Mouse (Mus musculus) forebrain, embryonic 15.5 days (tissue): ENCODE results near the gene Sapcd1. TPM values are rescaled to one million over a fixed set of nuclear protein-coding genes. Genes with fewer than 3 reads are reported as not detected.
"Not testable (repeated sequence)": the region's sequence is repeated elsewhere in the genome, so short reads cannot be mapped to it uniquely, and the experiment has no call there.

ENCODE experiments used
- ATAC-seq: fragments of 200-750 bp; cut with Nextera tagmentation; replicated peaks from 2 replicates; pipeline ENCODE4 v1.8.0; 2017; ENCODE audit warnings: mild to moderate bottlenecking, moderate TSS enrichment, moderate library complexity
- H3K27ac ChIP-seq: fragments of 300-500 bp; sonication (generic); replicated peaks from 2 replicates; pipeline ENCODE4 v1.5.1; 2015; ENCODE audit warnings: mild to moderate bottlenecking, inconsistent platforms
- H3K27me3 ChIP-seq: fragments of 300-500 bp; sonication (generic); 2 replicates; pipeline ENCODE4 v1.6.1; 2015; ENCODE audit warnings: inconsistent platforms
- H3K36me3 ChIP-seq: fragments of 300-500 bp; sonication (generic); 2 replicates; pipeline ENCODE4 v1.6.1; 2015; ENCODE audit warnings: mild to moderate bottlenecking, inconsistent platforms
- H3K4me1 ChIP-seq: fragments of 300-500 bp; sonication (generic); 2 replicates; pipeline ENCODE4 v1.6.1; 2015; ENCODE audit warnings: inconsistent platforms
- H3K4me2 ChIP-seq: fragments of 300-500 bp; sonication (generic); replicated peaks from 2 replicates; pipeline ENCODE4 v1.6.1; 2015; ENCODE audit warnings: mild to moderate bottlenecking, inconsistent platforms
- H3K4me3 ChIP-seq: fragments of 300-500 bp; sonication (generic); 2 replicates; pipeline ENCODE4 v1.5.1; 2015; ENCODE audit warnings: mild to moderate bottlenecking, inconsistent platforms
- H3K9ac ChIP-seq: fragments of 300-500 bp; sonication (generic); replicated peaks from 2 replicates; pipeline ENCODE4 v1.6.1; 2015; ENCODE audit warnings: mild to moderate bottlenecking, inconsistent platforms
- H3K9me3 ChIP-seq: fragments of 300-500 bp; sonication (generic); 2 replicates; pipeline ENCODE4 v1.6.1; 2016; ENCODE audit warnings: inconsistent platforms
- WGBS: fragments of 180-500 bp; shearing (Covaris S2); methylation state at CpG from one replicate; pipeline ENCODE4 v1.1.7; 2015; ENCODE audit warnings: mixed read lengths; 5-methylcytosine and 5-hydroxymethylcytosine counted together
- polyA plus RNA-seq: library from polyadenylated mRNA; unstranded; fragments of >200 nt; fragmentation: Nextera tagmentation; extraction: Ambion mirVana; gene quantifications from 2 replicates; pipeline ENCODE4 v1.2.1, GENCODE M21; 2015

Gene Sapcd1
- polyA plus RNA-seq, 1 experiment from 2014 or later = 5.8 TPM

DNA sequence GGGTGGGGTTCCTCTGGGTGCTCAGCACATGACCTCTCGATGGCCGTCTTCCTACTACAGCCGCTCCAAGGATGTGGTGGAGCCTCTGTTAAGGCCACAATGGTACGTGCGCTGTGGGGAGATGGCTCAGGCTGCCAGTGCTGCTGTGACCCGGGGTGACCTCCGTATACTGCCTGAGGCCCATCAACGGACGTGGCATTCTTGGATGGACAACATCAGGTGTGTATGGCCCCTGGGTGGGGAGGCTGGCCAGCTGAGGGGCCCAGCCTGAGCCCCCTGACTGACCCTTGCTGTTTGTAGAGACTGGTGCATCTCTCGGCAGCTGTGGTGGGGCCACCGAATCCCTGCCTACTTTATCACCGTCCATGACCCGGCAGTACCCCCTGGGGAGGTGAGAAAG is 15.4 kb downstream of the Sapcd1 start:
- no peak for ATAC-seq
- H3K4me3 ChIP-seq = no peak overlapping the region
- H3K36me3 ChIP-seq = peaks cover 87% of the 10 kb centered on the region
- no peaks in the 10 kb centered on the region for H3K9me3 ChIP-seq
- H3K4me2 ChIP-seq = no peak overlapping the region
- no peaks in the 10 kb centered on the region for H3K27me3 ChIP-seq
- 91% methylated on average over 13 of the region's 13 CpGs for WGBS
- no peak overlapping the region for H3K27ac ChIP-seq
- no peak overlapping the region for H3K9ac ChIP-seq
- H3K4me1 ChIP-seq = peaks cover 6% of the 10 kb centered on the region; the same call in 1 of the 2 replicates

GRCm38 (mm10) chr17:35011440-35011839 is 16.4 kb downstream of the Sapcd1 start:
- Histone ChIP-seq H3K27me3 (no peaks in the 10 kb centered on the region), H3K27ac (no peak overlapping the region), H3K36me3 (peaks cover 94% of the 10 kb centered on the region), H3K4me2 (no peak overlapping the region), H3K4me1 (peaks cover 4% of the 10 kb centered on the region; the same call in 1 of the 2 replicates), H3K4me3 (no peak overlapping the region), H3K9ac (no peak overlapping the region), H3K9me3 (no peaks in the 10 kb centered on the region)
- WGBS = 91% methylated on average over 8 of the region's 8 CpGs
- ATAC-seq = no peak

GRCm38 (mm10) chr17:35009586-35009985 is 18.2 kb downstream of the Sapcd1 start:
- Histone ChIP-seq H3K4me2 (no peak overlapping the region), H3K4me3 (no peak overlapping the region), H3K27me3 (no peaks in the 10 kb centered on the region), H3K27ac (no peak overlapping the region), H3K9ac (no peak overlapping the region), H3K36me3 (peaks cover 92% of the 10 kb centered on the region), H3K9me3 (no peaks in the 10 kb centered on the region), H3K4me1 (no peaks in the 10 kb centered on the region)
- 85% methylated on average over 7 of the region's 7 CpGs for WGBS
- ATAC-seq = no peak

- no peaks in the 10 kb centered on the region for H3K9me3 ChIP-seq
- ATAC-seq = no peak
- peaks cover 11% of the 10 kb centered on the region for H3K4me1 ChIP-seq
- H3K4me2 ChIP-seq = no peak overlapping the region
- no peak overlapping the region for H3K4me3 ChIP-seq
- no peak overlapping the region for H3K27ac ChIP-seq
- no peaks in the 10 kb centered on the region for H3K27me3 ChIP-seq
- no peak overlapping the region for H3K9ac ChIP-seq
- 95% methylated on average over 7 of the region's 7 CpGs for WGBS
- H3K36me3 ChIP-seq = peaks cover 79% of the 10 kb centered on the region
These were observed 20.3 kb downstream of the Sapcd1 start for GRCm38 (mm10) chr17:35007387-35007991.

DNA sequence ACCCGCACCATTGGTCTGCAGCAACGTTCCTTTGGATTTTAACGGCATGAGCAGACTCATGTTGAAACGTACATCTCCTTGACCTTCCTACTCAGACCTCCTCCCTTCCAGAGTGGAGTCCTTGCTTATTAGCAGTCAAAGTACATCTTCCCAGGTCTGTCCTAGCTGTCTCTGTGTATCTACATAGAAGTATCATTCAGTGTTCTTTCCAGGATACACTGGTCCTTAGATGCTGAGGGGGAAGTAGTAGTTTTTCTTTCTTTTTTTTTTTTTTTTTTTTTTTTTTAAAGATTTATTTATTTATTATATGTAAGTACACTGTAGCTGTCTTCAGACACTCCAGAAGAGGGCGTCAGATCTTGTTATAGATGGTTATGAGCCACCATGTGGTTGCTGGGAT is 21.9 kb downstream of the Sapcd1 start:
- H3K4me2 ChIP-seq, H3K9ac ChIP-seq, ATAC-seq, H3K9me3 ChIP-seq, H3K4me3 ChIP-seq, H3K27me3 ChIP-seq, H3K27ac ChIP-seq: not testable (repeated sequence)
- WGBS = 92% methylated on average over 5 of the region's 5 CpGs
- H3K36me3 ChIP-seq = peaks cover 64% of the 10 kb centered on the region
- H3K4me1 ChIP-seq = peaks cover 21% of the 10 kb centered on the region

DNA sequence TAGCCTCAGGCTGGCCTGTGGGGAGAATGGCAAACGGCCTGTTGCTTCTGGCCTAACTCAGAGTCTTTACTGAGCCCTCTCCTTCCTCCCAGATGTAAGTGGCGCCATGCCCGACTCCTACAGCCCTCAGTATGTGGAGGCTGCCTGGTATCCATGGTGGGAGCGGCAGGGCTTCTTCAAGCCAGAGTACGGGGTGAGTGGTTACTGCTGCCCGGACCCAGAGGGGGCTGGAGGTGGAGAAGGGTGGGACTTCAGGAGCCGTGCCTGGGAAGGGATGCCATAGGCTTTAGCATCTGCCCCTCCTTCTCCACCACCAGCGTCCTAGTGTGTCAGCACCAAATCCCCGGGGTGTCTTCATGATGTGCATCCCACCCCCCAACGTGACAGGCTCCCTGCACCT is 22.7 kb downstream of the Sapcd1 start:
- peaks cover 56% of the 10 kb centered on the region for H3K36me3 ChIP-seq
- no peaks in the 10 kb centered on the region for H3K27me3 ChIP-seq
- peaks cover 22% of the 10 kb centered on the region for H3K4me1 ChIP-seq
- no peak overlapping the region for H3K27ac ChIP-seq
- no peak overlapping the region for H3K9ac ChIP-seq
- no peaks in the 10 kb centered on the region for H3K9me3 ChIP-seq
- WGBS = 93% methylated on average over 10 of the region's 10 CpGs
- no peak overlapping the region for H3K4me2 ChIP-seq
- ATAC-seq = no peak
- H3K4me3 ChIP-seq = no peak overlapping the region

- WGBS = 94% methylated on average over 17 of the region's 17 CpGs
- Histone ChIP-seq H3K4me3 (no peak overlapping the region), H3K4me2 (no peak overlapping the region), H3K36me3 (peaks cover 50% of the 10 kb centered on the region), H3K27ac (no peak overlapping the region), H3K9ac (no peak overlapping the region), H3K4me1 (peaks cover 30% of the 10 kb centered on the region), H3K9me3 (no peaks in the 10 kb centered on the region), H3K27me3 (no peaks in the 10 kb centered on the region)
- no peak for ATAC-seq
These were observed 23.6 kb downstream of the Sapcd1 start for GRCm38 (mm10) chr17:35004075-35004717.

- peak overlapping the region; percentile 97 for H3K4me2 ChIP-seq
- ATAC-seq = no peak
- H3K4me1 ChIP-seq = peaks cover 38% of the 10 kb centered on the region
- peak overlapping the region; percentile 2; the same call in 1 of the 2 replicates for H3K9ac ChIP-seq
- H3K4me3 ChIP-seq = no peak overlapping the region
- WGBS = 76% methylated on average over 9 of the region's 9 CpGs
- H3K27ac ChIP-seq = no peak overlapping the region
- H3K9me3 ChIP-seq = no peaks in the 10 kb centered on the region
- H3K36me3 ChIP-seq = peaks cover 40% of the 10 kb centered on the region
- H3K27me3 ChIP-seq = no peaks in the 10 kb centered on the region
These were observed 24.6 kb downstream of the Sapcd1 start for GRCm38 (mm10) chr17:35003022-35003838.

GRCm38 (mm10) chr17:35002153-35002865 is 25.5 kb downstream of the Sapcd1 start:
- WGBS = 5% methylated on average over 12 of the region's 12 CpGs
- peaks cover 32% of the 10 kb centered on the region for H3K36me3 ChIP-seq
- H3K4me2 ChIP-seq = peak overlapping the region; percentile 97
- no peaks in the 10 kb centered on the region for H3K27me3 ChIP-seq
- peak overlapping the region; percentile 98 for H3K27ac ChIP-seq
- H3K9ac ChIP-seq = peak overlapping the region; percentile 89
- H3K4me1 ChIP-seq = peaks cover 38% of the 10 kb centered on the region
- no peaks in the 10 kb centered on the region for H3K9me3 ChIP-seq
- H3K4me3 ChIP-seq = peak overlapping the region; percentile 79
- no peak for ATAC-seq

DNA sequence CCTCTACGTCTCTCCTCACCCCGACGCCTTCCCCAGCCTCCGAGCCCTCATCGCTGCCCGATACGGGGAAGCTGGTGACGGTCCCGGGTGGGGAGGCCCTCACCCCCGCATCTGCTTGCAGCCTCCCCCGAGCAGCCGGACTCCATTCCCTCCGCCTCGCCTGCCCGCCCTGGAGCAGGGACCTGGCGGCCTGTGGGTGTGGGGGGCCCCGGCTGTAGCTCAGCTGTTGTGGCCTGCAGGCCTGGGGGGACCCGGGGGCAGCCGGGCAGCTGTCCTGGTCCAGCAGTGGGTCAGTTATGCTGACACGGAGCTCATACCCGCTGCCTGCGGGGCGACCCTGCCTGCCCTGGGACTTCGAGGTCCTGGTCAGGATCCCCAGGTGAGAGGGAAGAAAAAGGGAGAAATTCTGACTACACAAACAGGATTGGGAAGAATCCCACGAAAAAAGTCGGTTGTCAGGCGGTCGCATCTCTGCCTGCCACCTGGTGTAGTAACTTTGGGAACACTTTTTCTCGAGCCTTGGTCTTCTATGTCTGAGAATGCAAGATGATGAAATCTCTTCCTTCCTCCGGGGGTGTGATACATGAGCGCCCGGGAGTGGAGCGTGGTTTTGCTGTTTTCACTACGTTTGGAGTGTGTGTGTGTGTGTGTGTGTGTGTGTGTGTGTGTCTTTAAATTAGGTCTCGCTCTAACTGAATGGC is 26.2 kb downstream of the Sapcd1 start:
- peak overlapping the region; percentile 79 for H3K4me3 ChIP-seq
- peaks cover 38% of the 10 kb centered on the region for H3K4me1 ChIP-seq
- H3K9me3 ChIP-seq = no peaks in the 10 kb centered on the region
- peak overlapping the region; percentile 98 for H3K27ac ChIP-seq
- H3K9ac ChIP-seq = peak overlapping the region; percentile 89
- under 1% methylated on average over 35 of the region's 35 CpGs for WGBS
- peak; percentile 6; the same call in 1 of the 2 replicates for ATAC-seq
- peak overlapping the region; percentile 97 for H3K4me2 ChIP-seq
- peaks cover 26% of the 10 kb centered on the region for H3K36me3 ChIP-seq
- H3K27me3 ChIP-seq = no peaks in the 10 kb centered on the region

- WGBS = under 1% methylated on average over 67 of the region's 83 CpGs
- Histone ChIP-seq H3K4me3 (peak within 1 kb of the TSS; percentile 79), H3K27me3 (no peaks in the 10 kb centered on the region), H3K9ac (peak within 1 kb of the TSS; percentile 89), H3K4me2 (peak within 1 kb of the TSS; percentile 97), H3K9me3 (no peaks in the 10 kb centered on the region), H3K27ac (peak within 1 kb of the TSS; percentile 98), H3K36me3 (peaks cover 21% of the 10 kb centered on the region), H3K4me1 (peaks cover 38% of the 10 kb centered on the region)
- peak; percentile 92 for ATAC-seq
These were observed 26.9 kb downstream of the Sapcd1 start, which contains the start of gene Vars for GRCm38 (mm10) chr17:35000717-35001451. Gene Vars, plus strand, starts transcription at chr17:35000987.
